Mouse (Mus musculus) heart, embryonic 10.5 days (tissue): ENCODE results near the gene Defb26. TPM values are rescaled to one million over a fixed set of nuclear protein-coding genes. Genes with fewer than 3 reads are reported as not detected.

ENCODE experiments used
- DNase-seq: peaks from one replicate; pipeline ENCODE4 v3.0.0-alpha.2; 2017; ENCODE audit warnings: low spot score
- H3K27ac ChIP-seq: fragments of 300-500 bp; sonication (generic); 2 replicates; pipeline ENCODE4 v1.5.1; 2016; ENCODE audit warnings: mild to moderate bottlenecking
- H3K27me3 ChIP-seq: fragments of 300-500 bp; sonication (generic); 2 replicates; pipeline ENCODE4 v1.6.1; 2016; ENCODE audit warnings: mild to moderate bottlenecking; ENCODE audit not compliant: poor library complexity, insufficient read depth, severe bottlenecking
- H3K36me3 ChIP-seq: fragments of 300-500 bp; sonication (generic); 2 replicates; pipeline ENCODE4 v1.6.1; 2016; ENCODE audit warnings: mild to moderate bottlenecking, moderate library complexity
- H3K4me1 ChIP-seq: fragments of 300-500 bp; sonication (generic); 2 replicates; pipeline ENCODE4 v1.6.1; 2016; ENCODE audit warnings: mild to moderate bottlenecking
- H3K4me3 ChIP-seq: fragments of 300-500 bp; sonication (generic); 2 replicates; pipeline ENCODE4 v1.5.1; 2016; ENCODE audit warnings: mild to moderate bottlenecking, moderate library complexity
- H3K9me3 ChIP-seq: fragments of 300-500 bp; sonication (generic); 2 replicates; pipeline ENCODE4 v1.6.1; 2016; ENCODE audit warnings: mild to moderate bottlenecking, moderate library complexity
- WGBS: fragments of 180-500 bp; shearing (Covaris S2); methylation state at CpG from one replicate; pipeline ENCODE4 v1.1.7; 2016; 5-methylcytosine and 5-hydroxymethylcytosine counted together
- polyA plus RNA-seq: library from polyadenylated mRNA; unstranded; fragments of >200 nt; fragmentation: Nextera tagmentation; extraction: Ambion mirVana; gene quantifications from 2 replicates; pipeline ENCODE4 v1.2.1, GENCODE M21; 2016

Gene Defb26
- polyA plus RNA-seq: not detected in 2 replicates

DNA sequence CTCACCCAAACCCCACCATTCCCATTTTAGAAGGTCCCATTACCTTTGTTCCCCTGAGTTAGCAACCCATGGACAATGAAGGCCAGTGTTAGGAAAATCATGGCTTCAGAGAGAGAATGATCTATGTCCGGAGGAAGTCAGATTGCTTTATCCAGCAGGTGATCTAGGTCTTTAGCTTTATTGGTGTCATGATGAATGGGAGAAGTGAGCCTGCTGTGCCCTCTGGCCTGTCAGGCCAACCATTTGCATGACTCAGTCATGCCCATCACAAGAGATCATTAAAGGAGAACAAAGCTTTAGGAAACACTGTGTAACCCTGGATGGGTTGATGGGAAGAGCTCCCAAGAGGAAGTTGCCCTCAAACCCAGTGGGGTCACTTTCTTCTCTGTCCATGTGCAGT, at the start of gene Defb26:
Defb26 (minus strand) TSS at position 101 of the 400 bp plus-strand sequence.
- Histone ChIP-seq H3K27me3 (no peaks in the 10 kb centered on the region), H3K27ac (no peak within 1 kb of the TSS), H3K9me3 (no peaks in the 10 kb centered on the region), H3K36me3 (no peaks in the 10 kb centered on the region), H3K4me1 (no peaks in the 10 kb centered on the region), H3K4me3 (no peak within 1 kb of the TSS)
- 77% methylated on average over 1 of the region's 1 CpGs for WGBS
- no peak for DNase-seq

DNA sequence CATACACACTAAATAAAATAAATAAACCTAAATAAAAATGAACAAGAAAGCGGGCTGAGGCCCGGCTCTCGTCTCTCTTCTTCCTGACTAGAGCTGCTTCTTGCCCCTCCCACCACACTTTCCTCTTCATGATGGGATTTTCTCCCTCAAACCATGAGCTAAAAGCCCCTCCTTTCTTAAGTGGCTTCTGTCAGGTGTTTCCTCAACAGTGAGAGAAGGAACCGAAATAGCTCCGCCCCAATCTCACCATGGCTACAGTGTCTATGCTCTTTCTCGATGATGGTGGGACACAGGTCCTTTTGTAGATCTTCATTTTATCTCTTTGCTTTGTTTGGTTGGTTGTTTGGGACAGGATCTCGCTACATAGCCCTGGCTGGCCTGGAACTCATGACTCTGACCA, 45.2 kb upstream of the Defb26 start:
- Histone ChIP-seq H3K27me3 (no peaks in the 10 kb centered on the region), H3K4me3 (no peak overlapping the region), H3K36me3 (no peaks in the 10 kb centered on the region), H3K4me1 (no peaks in the 10 kb centered on the region), H3K9me3 (no peaks in the 10 kb centered on the region), H3K27ac (no peak overlapping the region)
- no peak for DNase-seq
- 85% methylated on average over 7 of the region's 7 CpGs for WGBS

DNA sequence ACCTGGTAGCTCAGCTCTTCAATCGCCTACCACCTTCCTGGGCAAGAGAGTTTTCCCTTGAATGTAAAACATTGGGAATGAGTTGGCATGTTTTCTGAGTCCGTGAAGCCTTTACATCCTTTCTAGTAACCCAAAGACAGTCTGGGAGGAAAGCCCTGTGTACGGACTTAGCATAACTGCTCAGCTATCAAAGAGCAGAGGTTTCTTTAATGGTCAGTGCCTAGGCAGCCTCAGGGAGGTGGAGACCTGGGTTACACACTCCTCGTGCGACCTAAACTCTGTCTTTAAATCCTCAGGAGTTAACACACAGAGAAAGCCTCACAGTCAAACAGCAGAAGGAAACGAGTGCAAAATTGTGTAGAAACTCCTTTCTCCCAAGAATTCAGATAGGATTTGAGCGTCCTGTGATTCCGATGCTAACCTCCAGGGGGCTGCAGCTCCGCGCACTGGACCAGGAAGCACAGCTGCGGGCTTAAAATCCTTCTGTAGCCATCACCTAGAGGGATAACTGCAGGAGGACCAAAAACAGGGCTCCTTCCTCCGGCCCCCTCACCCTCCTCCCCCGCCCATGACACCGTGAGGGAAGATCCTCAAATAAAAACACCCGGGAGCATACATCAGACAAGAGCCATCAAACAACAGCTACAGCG, 42.4 kb upstream of the Defb26 start:
- Histone ChIP-seq H3K4me1 (no peaks in the 10 kb centered on the region), H3K36me3 (no peaks in the 10 kb centered on the region), H3K27ac (no peak overlapping the region), H3K9me3 (no peaks in the 10 kb centered on the region), H3K27me3 (0 out of 2 replicates have a peak, but pooled peaks cover 4% of the 10 kb centered on the region), H3K4me3 (no peak overlapping the region)
- WGBS: 13% methylated on average over 16 of the region's 16 CpGs
- DNase-seq: no peak

DNA sequence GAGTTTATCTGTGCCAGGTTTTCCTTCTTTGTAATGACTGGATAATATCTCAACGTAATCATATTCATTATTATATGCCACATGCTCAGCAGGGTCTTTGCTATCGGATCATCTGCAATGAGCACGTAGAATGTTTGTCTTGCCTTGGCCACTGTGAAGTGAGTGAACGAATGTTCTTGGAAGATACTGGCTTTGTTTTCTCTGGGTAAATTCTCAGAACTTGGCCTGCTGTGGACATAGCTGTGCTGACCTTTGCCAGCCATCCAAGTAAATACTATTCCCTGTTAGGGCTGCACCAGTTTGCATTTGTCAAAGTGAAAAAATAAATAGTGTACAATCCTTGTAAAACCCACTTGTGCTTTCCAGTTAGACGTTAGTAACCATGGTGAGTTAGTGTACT, 36.6 kb upstream of the Defb26 start:
- no peaks in the 10 kb centered on the region for H3K9me3 ChIP-seq
- 80% methylated on average over 5 of the region's 5 CpGs for WGBS
- H3K27me3 ChIP-seq: 0 out of 2 replicates have a peak, but pooled peaks cover 4% of the 10 kb centered on the region

DNA sequence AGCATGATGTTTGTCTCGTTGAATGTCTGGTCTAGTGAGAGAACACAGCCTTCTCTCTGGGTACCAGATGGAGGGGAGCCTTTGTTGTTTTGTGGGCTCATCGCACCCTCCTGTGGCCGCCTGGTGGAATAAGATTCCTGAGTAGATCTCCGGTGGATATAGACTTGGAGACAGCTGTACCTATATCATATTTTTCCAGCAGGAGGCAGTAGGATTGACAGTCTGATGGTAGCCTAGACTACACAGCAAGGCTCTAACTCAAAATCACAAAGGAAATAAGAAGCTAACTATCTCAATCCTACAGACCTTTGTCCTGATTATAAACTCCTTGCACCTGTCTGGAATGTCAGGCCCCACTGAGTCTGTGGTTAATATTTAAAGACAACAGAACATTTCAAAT, 33.2 kb upstream of the Defb26 start:
- no peak for DNase-seq
- H3K4me3 ChIP-seq: no peak overlapping the region
- no peaks in the 10 kb centered on the region for H3K4me1 ChIP-seq
- no peak overlapping the region for H3K27ac ChIP-seq
- no peaks in the 10 kb centered on the region for H3K27me3 ChIP-seq
- no peaks in the 10 kb centered on the region for H3K36me3 ChIP-seq
- WGBS: 22% methylated on average over 4 of the region's 4 CpGs
- no peaks in the 10 kb centered on the region for H3K9me3 ChIP-seq

More for the DNA sequence above, 36.6 kb upstream of the Defb26 start:
- H3K4me1 ChIP-seq: no peaks in the 10 kb centered on the region
- H3K36me3 ChIP-seq: no peaks in the 10 kb centered on the region
- DNase-seq: no peak
- H3K4me3 ChIP-seq: no peak overlapping the region
- H3K27ac ChIP-seq: no peak overlapping the region

DNA sequence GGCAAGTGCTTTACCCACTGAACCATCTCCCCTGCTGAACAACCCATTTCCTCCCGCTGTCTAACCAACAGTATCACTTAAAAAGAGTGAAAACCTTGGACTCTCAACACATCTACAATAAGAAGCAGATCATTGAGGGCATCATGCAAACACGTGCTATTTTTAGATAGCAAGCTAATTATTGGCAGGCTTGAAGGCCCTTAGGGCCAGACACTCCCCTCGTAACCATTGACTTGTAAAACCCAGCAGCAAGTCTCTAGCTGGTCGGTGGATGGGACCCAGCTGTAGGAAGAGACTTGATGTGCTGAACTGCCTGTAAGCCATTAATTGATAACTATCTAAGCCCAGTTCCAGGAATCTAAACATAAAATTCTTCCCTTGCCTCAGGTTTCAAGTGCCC, 32.0 kb upstream of the Defb26 start:
- DNase-seq: no peak
- Histone ChIP-seq H3K4me1 (no peaks in the 10 kb centered on the region), H3K36me3 (no peaks in the 10 kb centered on the region), H3K9me3 (no peaks in the 10 kb centered on the region), H3K27me3 (no peaks in the 10 kb centered on the region), H3K27ac (no peak overlapping the region), H3K4me3 (no peak overlapping the region)
- 72% methylated on average over 4 of the region's 4 CpGs for WGBS

DNA sequence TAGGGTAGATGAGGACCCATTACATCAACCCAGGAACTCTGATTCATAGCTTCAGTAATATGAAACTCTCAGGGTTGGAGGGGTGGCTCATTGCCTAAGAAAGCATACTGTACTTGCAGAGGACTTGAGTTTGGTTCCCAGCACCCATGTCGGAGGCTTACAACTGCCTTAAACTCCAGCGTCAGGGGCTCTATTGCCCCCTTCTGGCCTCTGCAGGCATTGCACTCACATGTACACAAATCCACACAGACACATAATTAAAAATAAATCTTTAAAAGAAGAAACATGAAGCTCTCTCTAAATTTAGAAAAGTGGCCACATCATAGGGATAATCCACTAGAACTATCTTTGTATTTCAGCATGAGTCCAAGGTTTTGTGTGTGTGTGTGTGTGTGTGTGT, 31.4 kb upstream of the Defb26 start:
- Histone ChIP-seq H3K4me3 (no peak overlapping the region), H3K27ac (no peak overlapping the region), H3K9me3 (no peaks in the 10 kb centered on the region), H3K27me3 (no peaks in the 10 kb centered on the region), H3K36me3 (no peaks in the 10 kb centered on the region), H3K4me1 (no peaks in the 10 kb centered on the region)
- 65% methylated on average over 2 of the region's 2 CpGs for WGBS
- no peak for DNase-seq

DNA sequence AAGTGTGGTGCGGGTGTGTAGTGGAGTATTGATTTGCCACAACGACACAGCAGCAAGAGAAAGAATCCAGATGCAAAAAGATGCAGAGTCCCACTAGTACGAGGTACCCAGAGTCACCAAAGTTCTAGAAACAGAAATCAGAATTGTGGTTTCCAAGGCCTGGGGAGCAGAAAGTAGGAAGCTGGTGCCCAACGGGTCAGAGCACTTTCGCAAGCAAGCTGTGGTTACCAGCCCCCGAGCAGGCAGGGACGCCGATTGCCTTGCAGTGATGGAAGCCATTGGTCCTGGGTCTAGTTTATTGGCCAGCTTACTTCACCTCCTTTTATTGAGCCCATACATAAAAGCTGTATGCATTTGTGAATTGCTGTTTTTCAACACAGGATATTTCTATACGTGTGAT, 30.5 kb upstream of the Defb26 start:
- no peak for DNase-seq
- no peak overlapping the region for H3K4me3 ChIP-seq
- H3K27me3 ChIP-seq: 0 out of 2 replicates have a peak, but pooled peaks cover 3% of the 10 kb centered on the region
- no peaks in the 10 kb centered on the region for H3K9me3 ChIP-seq
- no peaks in the 10 kb centered on the region for H3K4me1 ChIP-seq
- no peak overlapping the region for H3K27ac ChIP-seq
- H3K36me3 ChIP-seq: no peaks in the 10 kb centered on the region
- WGBS: 86% methylated on average over 9 of the region's 9 CpGs

DNA sequence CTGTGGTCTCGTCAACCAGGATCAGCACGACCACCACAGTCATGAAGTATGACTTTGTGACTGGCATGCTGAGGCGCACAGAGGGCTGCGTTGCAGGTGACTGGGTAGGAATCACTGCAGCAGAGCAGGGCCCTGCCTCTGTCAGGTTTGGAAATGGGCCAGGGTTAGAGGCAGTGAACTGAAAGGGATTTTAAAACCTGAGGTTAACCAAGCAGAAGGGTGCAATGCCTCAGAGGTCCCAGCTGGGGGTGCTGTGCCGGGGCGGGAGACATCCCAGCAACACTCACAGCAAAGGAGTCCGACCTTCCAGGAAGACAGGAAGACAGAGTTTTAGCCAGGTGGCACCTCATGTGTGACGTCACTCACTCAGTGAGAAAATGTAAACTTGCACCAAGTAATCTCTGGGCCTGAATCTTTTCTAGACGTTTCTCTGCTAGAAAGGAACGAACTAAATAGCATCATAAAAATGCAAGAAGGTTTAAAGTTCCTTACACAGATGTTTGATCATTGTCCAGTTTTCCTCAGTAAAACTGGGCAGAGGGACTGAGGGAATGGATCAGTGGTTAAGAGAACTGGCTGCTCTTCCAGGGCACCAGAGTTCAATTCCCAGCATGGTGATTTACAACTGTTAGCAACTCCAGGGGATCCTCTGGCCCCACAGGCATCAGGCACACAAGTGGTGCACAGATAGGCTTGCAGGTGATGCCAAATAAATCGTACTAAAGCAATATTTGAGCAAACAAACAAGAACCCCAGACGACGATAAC, 28.6 kb upstream of the Defb26 start, which contains the start of gene Defb29:
Defb29 (minus strand) TSS at position 155 of the 767 bp plus-strand sequence.
- Histone ChIP-seq H3K4me3 (no peak within 1 kb of the TSS), H3K4me1 (no peaks in the 10 kb centered on the region), H3K9me3 (no peaks in the 10 kb centered on the region), H3K36me3 (no peaks in the 10 kb centered on the region), H3K27me3 (0 out of 2 replicates have a peak, but pooled peaks cover 3% of the 10 kb centered on the region), H3K27ac (no peak within 1 kb of the TSS)
- DNase-seq: no peak
- WGBS: 56% methylated on average over 13 of the region's 13 CpGs

DNA sequence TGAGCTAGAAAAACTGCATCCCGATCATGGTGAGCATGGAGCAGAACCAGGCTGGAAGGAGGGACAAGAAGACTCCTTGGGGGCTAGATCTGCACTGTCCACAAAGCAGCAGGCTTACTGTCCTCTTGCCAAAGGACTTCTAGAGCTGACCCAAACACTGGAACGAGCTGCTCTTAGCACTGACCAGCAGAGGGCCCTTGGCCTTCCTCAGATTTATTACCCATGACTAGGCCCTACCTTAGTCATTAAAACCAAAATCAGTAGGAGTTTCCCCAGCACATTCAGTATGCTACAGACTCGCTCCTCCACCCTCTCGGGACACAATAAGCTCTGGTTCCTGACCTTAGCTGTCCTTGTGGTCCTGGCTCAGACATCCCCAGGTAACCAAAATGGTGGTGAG, 6.5 kb upstream of the Defb26 start, which contains the start of gene Defb28:
Defb28 (plus strand) TSS at position 275 of the 400 bp plus-strand sequence.
- DNase-seq: no peak
- no peak within 1 kb of the TSS for H3K4me3 ChIP-seq
- no peaks in the 10 kb centered on the region for H3K36me3 ChIP-seq
- H3K27me3 ChIP-seq: no peaks in the 10 kb centered on the region
- 70% methylated on average over 4 of the region's 4 CpGs for WGBS
- H3K9me3 ChIP-seq: no peaks in the 10 kb centered on the region
- no peaks in the 10 kb centered on the region for H3K4me1 ChIP-seq
- no peak within 1 kb of the TSS for H3K27ac ChIP-seq

DNA sequence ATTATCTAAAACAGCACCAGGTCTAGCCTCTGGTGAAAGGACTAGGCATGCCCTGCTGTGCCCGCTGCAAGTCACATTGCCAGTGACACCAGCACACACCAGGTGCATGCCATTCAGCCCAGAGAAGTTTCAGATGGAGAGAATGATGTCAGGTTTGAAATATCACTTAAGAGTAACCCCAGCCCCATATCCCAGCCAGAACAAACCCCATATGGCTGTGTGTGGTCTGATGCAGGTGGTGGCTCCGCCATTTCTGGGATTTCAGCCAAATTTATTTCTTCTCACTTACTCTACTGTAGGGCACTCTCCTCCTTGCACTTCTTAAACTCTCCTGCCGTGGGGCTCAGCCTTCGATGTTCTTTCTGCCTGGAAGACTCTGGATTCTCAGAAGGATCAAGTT, 4.6 kb upstream of the Defb26 start:
- Histone ChIP-seq H3K9me3 (no peaks in the 10 kb centered on the region), H3K27me3 (no peaks in the 10 kb centered on the region), H3K4me1 (no peaks in the 10 kb centered on the region), H3K27ac (no peak overlapping the region), H3K4me3 (no peak overlapping the region), H3K36me3 (no peaks in the 10 kb centered on the region)
- DNase-seq: no peak
- 82% methylated on average over 4 of the region's 4 CpGs for WGBS

DNA sequence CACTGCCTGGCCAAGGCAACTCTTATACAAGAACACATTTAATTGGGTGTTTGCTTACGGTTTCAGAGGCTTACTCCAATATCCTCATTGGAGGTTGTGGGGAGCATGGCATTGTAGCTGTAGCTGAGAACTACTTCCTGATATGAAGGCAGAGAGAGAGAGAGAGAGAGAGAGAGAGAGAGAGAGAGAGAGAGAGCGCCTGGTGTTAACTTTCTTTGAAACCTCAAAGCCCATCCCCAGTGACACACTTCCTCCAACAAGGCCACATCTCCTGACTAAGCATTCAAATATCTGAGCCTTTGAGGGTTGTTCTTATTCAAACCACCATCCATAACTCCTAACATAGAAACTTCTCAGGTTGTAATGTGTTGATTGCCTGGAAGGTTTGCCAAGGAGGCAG, 7.5 kb downstream of the Defb26 start:
- WGBS: 74% methylated on average over 2 of the region's 2 CpGs
- Histone ChIP-seq H3K27me3 (no peaks in the 10 kb centered on the region), H3K27ac (no peak overlapping the region), H3K4me1 (no peaks in the 10 kb centered on the region), H3K36me3 (no peaks in the 10 kb centered on the region), H3K4me3 (no peak overlapping the region), H3K9me3 (no peaks in the 10 kb centered on the region)
- no peak for DNase-seq

DNA sequence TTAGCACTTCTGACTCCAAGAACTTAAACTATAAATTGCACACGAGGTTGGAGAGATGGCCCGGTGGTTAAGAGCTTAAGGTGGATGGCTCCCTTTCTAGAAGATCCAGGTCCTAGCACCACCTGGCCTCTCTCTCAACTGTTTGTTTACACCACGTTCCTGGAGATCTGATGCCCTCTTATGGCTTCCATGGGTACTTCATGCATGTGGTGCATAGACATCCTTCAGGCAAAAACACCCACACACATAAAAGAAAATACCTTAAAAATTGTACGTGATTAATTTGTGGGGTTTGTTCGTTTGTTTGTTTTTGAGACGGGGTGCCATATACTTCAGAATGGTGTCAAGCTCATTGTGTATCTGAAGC, 10.6 kb downstream of the Defb26 start:
- DNase-seq: no peak
- no peaks in the 10 kb centered on the region for H3K27me3 ChIP-seq
- no peak overlapping the region for H3K4me3 ChIP-seq
- H3K9me3 ChIP-seq: no peaks in the 10 kb centered on the region
- WGBS: 76% methylated on average over 6 of the region's 6 CpGs
- no peak overlapping the region for H3K27ac ChIP-seq
- no peaks in the 10 kb centered on the region for H3K36me3 ChIP-seq
- no peaks in the 10 kb centered on the region for H3K4me1 ChIP-seq
